15 mouse cellular contexts compared by ENCODE assay signal in the genomic region with DNA sequence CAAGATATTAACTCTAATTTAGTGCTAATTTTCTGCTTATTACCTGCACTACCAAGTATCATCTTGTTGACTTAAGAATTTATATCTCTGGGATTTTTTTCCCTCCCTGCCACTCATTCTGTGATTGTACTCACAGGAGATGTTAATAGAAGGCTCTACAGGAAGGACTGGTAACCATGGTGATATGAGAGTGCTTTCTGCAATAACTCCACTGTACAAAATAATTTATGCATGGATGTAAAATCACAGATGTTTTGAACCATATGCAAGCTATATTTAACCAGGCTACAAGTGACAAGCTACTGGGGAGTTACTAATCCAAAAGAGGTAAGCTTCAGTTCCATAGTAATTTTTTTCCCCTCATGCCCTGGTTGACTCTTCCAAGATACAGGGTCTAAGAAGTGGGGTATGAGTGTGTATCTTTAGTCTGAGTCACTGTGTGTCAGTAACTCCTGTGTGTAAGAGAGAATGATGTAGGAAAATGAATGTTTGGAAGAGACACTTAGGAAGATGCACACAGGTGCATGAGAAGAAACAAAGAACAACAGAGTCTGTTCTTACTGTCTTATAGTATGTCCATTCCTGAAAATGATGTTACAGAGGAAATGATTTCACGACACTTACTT.
DNase-seq lines count a peak whose midpoint lies in the region; ATAC-seq and TF ChIP-seq lines count a peak whose summit lies in the region.
"Had no signal": no experiment of that assay in that cellular context is flagged by ENCODE, and none has a peak within 500 bp of the region (broad histone marks: within the 10 kb centered on the region; RNA-seq: fewer than 3 reads in every experiment).

No protein-coding gene starts in this region.

- no peak overlapping the region for H3K9ac ChIP-seq in midbrain, embryonic 16.5 days (ENCODE audit: low read depth, low read length)
- H3K9ac ChIP-seq: heart, embryonic 13.5 days; limb, embryonic 13.5 days had no signal

- no peak overlapping the region for H3K4me2 ChIP-seq in midbrain, embryonic 16.5 days (ENCODE audit: low read length)
- H3K4me2 ChIP-seq: heart, embryonic 13.5 days; limb, embryonic 13.5 days had no signal

- H3K27me3 ChIP-seq in midbrain, embryonic 16.5 days (ENCODE audit: control insufficient read depth, insufficient read depth, low read depth, low read length), result no peaks in the 10 kb centered on the region
- H3K27me3 ChIP-seq: heart, embryonic 13.5 days; limb, embryonic 13.5 days had no signal

- no peak overlapping the region for H3K4me3 ChIP-seq in left cerebral cortex, adult 2 months
- no peak overlapping the region for H3K4me3 ChIP-seq in midbrain, embryonic 16.5 days (ENCODE audit: low read depth, low read length)
- H3K4me3 ChIP-seq: erythroblast, embryonic 14.5 days; heart, embryonic 13.5 days; limb, embryonic 13.5 days had no signal

- peaks cover 4% of the 10 kb centered on the region; the same call in 1 of the 2 replicates for H3K4me1 ChIP-seq in midbrain, embryonic 16.5 days (ENCODE audit: control insufficient read depth, insufficient read depth, low read length)
- H3K4me1 ChIP-seq: heart, embryonic 13.5 days; limb, embryonic 13.5 days had no signal

- H3K27ac ChIP-seq in left cerebral cortex, adult 2 months, result peak overlapping the region; percentile 24; the same call in 1 of the 2 replicates
- peak overlapping the region; percentile 53 for H3K27ac ChIP-seq in midbrain, embryonic 16.5 days (ENCODE audit: low read length)
- H3K27ac ChIP-seq: heart, embryonic 13.5 days; limb, embryonic 13.5 days had no signal

- WGBS in midbrain, embryonic 16.5 days, result 94% methylated on average over 1 of the region's 1 CpGs

- no peaks in the 10 kb centered on the region for H3K36me3 ChIP-seq in midbrain, embryonic 16.5 days (ENCODE audit: control insufficient read depth, insufficient read depth, low read length)
- H3K36me3 ChIP-seq: heart, embryonic 13.5 days; limb, embryonic 13.5 days had no signal

- no peak for TF ChIP-seq CTCF in left cerebral cortex, adult 2 months (IDR thresholded peaks at IDR 0.05)

- DNase-seq in frontal cortex, adult 2 months (ENCODE audit: extremely low spot score in 1 of 2, low spot score in 1 of 2), result peak; percentile 15 to 54
- no peak for DNase-seq in frontal cortex, postnatal 10 days (ENCODE audit: low spot score in 2 of 2)
- no peak for DNase-seq in left cerebral cortex, adult 2 months (ENCODE audit: extremely low spot score in 1 of 2, low spot score in 2 of 2)
- no peak for DNase-seq in left cerebral cortex, postnatal 36 days (ENCODE audit: low spot score in 2 of 2)
- DNase-seq in brain, embryonic 18.5 days (ENCODE audit: low read depth, low spot score), result peak; percentile 39
- no peak for DNase-seq in urinary bladder, postnatal 36 days (ENCODE audit: low spot score in 2 of 2)
- DNase-seq: cerebellum, adult 9-11 months; layer of hippocampus, adult 9-11 months; lung, postnatal 36 days; thymus, postnatal 14 days had no signal

- peak; percentile 78 for ATAC-seq in midbrain, embryonic 16.5 days
- no peak for ATAC-seq in megakaryocyte, adult 5-6 weeks (ENCODE audit: poor library complexity, severe bottlenecking)

- intact Hi-C loops in left cerebral cortex, adult 2 months (cut with DNase I), result no loop called here
- intact Hi-C loops in left cerebral cortex, postnatal 36 days (cut with DNase I), result no loop called here

- H3K9me3 ChIP-seq in midbrain, embryonic 16.5 days (replicated peaks; ENCODE audit: control insufficient read depth, low read length, poor library complexity, severe bottlenecking), result no peaks in the 10 kb centered on the region
- H3K9me3 ChIP-seq: heart, embryonic 13.5 days; limb, embryonic 13.5 days had no signal

Comparison
In these comparisons a context has a peak if more than half of its experiments do, and no peak if none do; other contexts are left out.
1. DNase-seq: peak in frontal cortex, adult 2 months (2 of 2) and brain, embryonic 18.5 days (single experiment); none in frontal cortex, postnatal 10 days (0 of 2), left cerebral cortex, adult 2 months (0 of 2), left cerebral cortex, postnatal 36 days (0 of 2) and urinary bladder, postnatal 36 days (0 of 2).